Mouse (Mus musculus): ENCODE data around the gene S100a6. TPM values are rescaled to one million over a fixed set of nuclear protein-coding genes. Genes with fewer than 3 reads are reported as not detected.

Gene S100a6
- polyA plus RNA-seq (2012; rRNA removed; ENCODE audit: low replicate concordance): 547 and 573 TPM in 2 replicates

GRCm38 (mm10) chr3:90612728-90613291 lies at the start of gene S100a6:
Gene S100a6 (plus strand): TSS chr3:90612882.

GRCm38 (mm10) chr3:90589947-90590346 lies 22.7 kb upstream of the S100a6 start, which contains the start of gene S100a2:
Gene S100a2 (plus strand): TSS chr3:90590247.

GRCm38 (mm10) chr3:90601486-90602110 lies 11.1 kb upstream of the S100a6 start, which contains the start of gene Gm42674:
Gene Gm42674 (plus strand): TSS chr3:90601904.

GRCm38 (mm10) chr3:90603623-90604022 lies 9.1 kb upstream of the S100a6 start, which contains the start of gene S100a4:
Gene S100a4 (plus strand): TSS chr3:90603771.

GRCm38 (mm10) chr3:90608223-90608622 lies 4.5 kb upstream of the S100a6 start, which contains the start of gene S100a5:
Gene S100a5 (plus strand): TSS chr3:90608523.

GRCm38 (mm10) chr3:90653717-90654116 lies 41.0 kb downstream of the S100a6 start, which contains the start of gene S100a7a:
Gene S100a7a (plus strand): TSS chr3:90654017.

GRCm38 (mm10) chr3:90668846-90669245 lies 56.2 kb downstream of the S100a6 start, which contains the start of gene S100a8:
Gene S100a8 (plus strand): TSS chr3:90668978.

Other genes with a start within 250 kb of the S100a6 start
- gene Slc27a3, start 222.9 kb upstream of the S100a6 start, polyA plus RNA-seq (2012; rRNA removed; ENCODE audit: low replicate concordance): 17.7 and 47.6 TPM in 2 replicates
- 30.1 and 42.9 TPM in 2 replicates for gene Ints3, start 179.3 kb upstream of the S100a6 start, polyA plus RNA-seq (2012; rRNA removed; ENCODE audit: low replicate concordance)
- gene Npr1, start 147.0 kb upstream of the S100a6 start, polyA plus RNA-seq (2012; rRNA removed; ENCODE audit: low replicate concordance): 104 and 143 TPM in 2 replicates
- gene Ilf2, start 136.8 kb upstream of the S100a6 start, polyA plus RNA-seq (2012; rRNA removed; ENCODE audit: low replicate concordance): 21.6 and 39.3 TPM in 2 replicates
- gene Snapin, start 121.8 kb upstream of the S100a6 start, polyA plus RNA-seq (2012; rRNA removed; ENCODE audit: low replicate concordance): 45.0 and 49.4 TPM in 2 replicates
- gene Chtop, start 103.4 kb upstream of the S100a6 start, polyA plus RNA-seq (2012; rRNA removed; ENCODE audit: low replicate concordance): 31.3 and 57.5 TPM in 2 replicates
- gene S100a1, start 98.5 kb upstream of the S100a6 start, polyA plus RNA-seq (2012; rRNA removed; ENCODE audit: low replicate concordance): 163 and 272 TPM in 2 replicates
- gene S100a13, start 98.4 kb upstream of the S100a6 start, polyA plus RNA-seq (2012; rRNA removed; ENCODE audit: low replicate concordance): 81.9 and 200 TPM in 2 replicates
- 0.44 and 0.63 TPM in 2 replicates for gene S100a14, start 86.0 kb upstream of the S100a6 start, polyA plus RNA-seq (2012; rRNA removed; ENCODE audit: low replicate concordance)
- 177 and 190 TPM in 2 replicates for gene S100a16, start 75.6 kb upstream of the S100a6 start, polyA plus RNA-seq (2012; rRNA removed; ENCODE audit: low replicate concordance)
- gene S100a3, start 52.3 kb upstream of the S100a6 start, polyA plus RNA-seq (2012; rRNA removed; ENCODE audit: low replicate concordance): 0.91 and 1.5 TPM in 2 replicates
- not detected in 2 replicates for gene S100a2, start 22.6 kb upstream of the S100a6 start, polyA plus RNA-seq (2012; rRNA removed; ENCODE audit: low replicate concordance)
- not detected in 2 replicates for gene Gm42674, start 11.0 kb upstream of the S100a6 start, polyA plus RNA-seq (2012; rRNA removed; ENCODE audit: low replicate concordance)
- 33.3 and 67.9 TPM in 2 replicates for gene S100a4, start 9.1 kb upstream of the S100a6 start, polyA plus RNA-seq (2012; rRNA removed; ENCODE audit: low replicate concordance)
- gene S100a5, start 4.4 kb upstream of the S100a6 start, polyA plus RNA-seq (2012; rRNA removed; ENCODE audit: low replicate concordance): not detected in 2 replicates
- 0.90 and 2.8 TPM in 2 replicates for gene S100a7a, start 41.1 kb downstream of the S100a6 start, polyA plus RNA-seq (2012; rRNA removed; ENCODE audit: low replicate concordance)
- 4.7 and 4.8 TPM in 2 replicates for gene S100a8, start 56.1 kb downstream of the S100a6 start, polyA plus RNA-seq (2012; rRNA removed; ENCODE audit: low replicate concordance)
- 0.63 and 3.0 TPM in 2 replicates for gene S100a9, start 82.8 kb downstream of the S100a6 start, polyA plus RNA-seq (2012; rRNA removed; ENCODE audit: low replicate concordance)
- 0.08 TPM in 1 of 2 replicates, not detected in the other for gene Pglyrp4, start 114.0 kb downstream of the S100a6 start, polyA plus RNA-seq (2012; rRNA removed; ENCODE audit: low replicate concordance)
- not detected in 2 replicates for gene Gm5849, start 165.0 kb downstream of the S100a6 start, polyA plus RNA-seq (2012; rRNA removed; ENCODE audit: low replicate concordance)

All from subcutaneous adipose tissue, adult 2 months (tissue).